Mouse (Mus musculus) monocyte, adult 5-6 weeks (primary cell): ENCODE data around the gene Chd9. TPM values are rescaled to one million over a fixed set of nuclear protein-coding genes. Genes with fewer than 3 reads are reported as not detected.

Source experiments
- total RNA-seq: library from RNA; stranded (forward); fragments of 200-1000, 200-491, 200-594 nt; gene quantifications from 3 replicates; pipeline ENCODE4 v1.2.3, GENCODE M21; 2017

The Chd9 gene
- total RNA-seq, 1 experiment from 2014 or later: 73.0 TPM

Other genes with a start within 250 kb of the Chd9 start
- gene Gm19935, start 11.0 kb upstream of the Chd9 start, total RNA-seq: not detected in 3 replicates
- 90.9 to 162 TPM (median 105 TPM) in 3 replicates for gene Rbl2, start 241.7 kb downstream of the Chd9 start, total RNA-seq